Mouse (Mus musculus) myocyte (in vitro differentiated cells): Measurements from ENCODE around the gene Dnm2. TPM values are rescaled to one million over a fixed set of nuclear protein-coding genes. Genes with fewer than 3 reads are reported as not detected.
A peak's percentile ranks its signal among the peaks of the same experiment; 100 is the strongest.
"Not testable (repeated sequence)": the region's sequence is repeated elsewhere in the genome, so short reads cannot be mapped to it uniquely, and the experiment has no call there.

ENCODE experiments used
- H3K27me3 ChIP-seq: one replicate; pipeline ENCODE4 v1.6.1; 2011; ENCODE audit not compliant: control insufficient read depth, insufficient read depth, insufficient read length
- H3K36me3 ChIP-seq: one replicate; pipeline ENCODE4 v1.6.1; 2011; ENCODE audit not compliant: control insufficient read depth, insufficient read depth
- H3K4me2 ChIP-seq: one replicate; pipeline ENCODE4 v1.6.1; 2011; ENCODE audit warnings: low read depth, control low read depth
- H3K4me3 ChIP-seq: one replicate; pipeline ENCODE4 v1.5.1; 2011; ENCODE audit warnings: mild to moderate bottlenecking, control low read depth, moderate library complexity
- H3K79me2 ChIP-seq: one replicate; pipeline ENCODE4 v1.6.1; 2011; ENCODE audit not compliant: control insufficient read depth, insufficient read depth
- H3ac ChIP-seq: one replicate; pipeline ENCODE4 v1.6.1; 2011; ENCODE audit not compliant: control insufficient read depth, insufficient read length
- CEBPB ChIP-seq: IDR thresholded peaks from 2 replicates; pipeline ENCODE4 v1.6.1; 2011; ENCODE audit warnings: mild to moderate bottlenecking, moderate library complexity; ENCODE audit not compliant: poor library complexity, insufficient read depth, severe bottlenecking
- E2F4 ChIP-seq: IDR thresholded peaks from one replicate; pipeline ENCODE4 v1.6.1; 2011; ENCODE audit warnings: mild to moderate bottlenecking, control low read depth, moderate library complexity; ENCODE audit not compliant: insufficient read depth
- MAX ChIP-seq: IDR thresholded peaks from one replicate; pipeline ENCODE4 v1.6.1; 2011; ENCODE audit warnings: low read depth, mild to moderate bottlenecking, control low read depth
- MYOD1 ChIP-seq, 3 experiments: IDR thresholded peaks; one replicate each; pipeline ENCODE4 v1.6.1; 2011; ENCODE audit warnings: control low read depth in 2 of 3, low read depth in 2 of 3, mild to moderate bottlenecking in 2 of 3, moderate library complexity in 1 of 3; ENCODE audit not compliant: insufficient read length in 2 of 3, control insufficient read depth in 1 of 3
- MYOG ChIP-seq, 3 experiments: IDR thresholded peaks; one replicate each; pipeline ENCODE4 v1.6.1; 2011; ENCODE audit warnings: control low read depth in 2 of 3, low read depth in 2 of 3, mild to moderate bottlenecking in 2 of 3; ENCODE audit not compliant: insufficient read length in 2 of 3, control insufficient read depth in 1 of 3, insufficient read depth in 1 of 3
- POLR2A ChIP-seq: IDR thresholded peaks from one replicate; pipeline ENCODE4 v1.6.1; 2011; ENCODE audit warnings: low read depth, mild to moderate bottlenecking, control low read depth, moderate library complexity; ENCODE audit not compliant: insufficient read length
- POLR2AphosphoS2 ChIP-seq: IDR thresholded peaks from one replicate; pipeline ENCODE4 v1.6.1; 2011; ENCODE audit warnings: low read depth, control low read depth; ENCODE audit not compliant: insufficient read length
- REST ChIP-seq: IDR thresholded peaks from one replicate; pipeline ENCODE4 v1.6.1; 2011; ENCODE audit warnings: mild to moderate bottlenecking, control low read depth, moderate library complexity; ENCODE audit not compliant: insufficient read depth, insufficient read length
- SRF ChIP-seq: IDR thresholded peaks from one replicate; pipeline ENCODE4 v1.6.1; 2011; ENCODE audit warnings: low read depth; ENCODE audit not compliant: control insufficient read depth, insufficient read length
- TCF12 ChIP-seq: IDR thresholded peaks from one replicate; pipeline ENCODE4 v1.6.1; 2011; ENCODE audit warnings: mild to moderate bottlenecking, control low read depth; ENCODE audit not compliant: poor library complexity, insufficient read depth, severe bottlenecking
- TCF3 ChIP-seq: IDR thresholded peaks from one replicate; pipeline ENCODE4 v1.6.1; 2011; ENCODE audit warnings: low read depth, control low read depth; ENCODE audit not compliant: insufficient read length
- USF1 ChIP-seq: IDR thresholded peaks from one replicate; pipeline ENCODE4 v1.6.1; 2011; ENCODE audit warnings: low read depth, mild to moderate bottlenecking, control low read depth, moderate library complexity
- polyA plus RNA-seq: library from polyadenylated mRNA; unstranded; fragments of >200 nt; fragmentation: generic; extraction: Trizol; gene quantifications from one replicate; pipeline ENCODE4 v1.2.1, GENCODE M21; 2012; ENCODE audit warnings: missing spikeins

The Dnm2 gene
- polyA plus RNA-seq, 1 experiment = 157 TPM

DNA sequence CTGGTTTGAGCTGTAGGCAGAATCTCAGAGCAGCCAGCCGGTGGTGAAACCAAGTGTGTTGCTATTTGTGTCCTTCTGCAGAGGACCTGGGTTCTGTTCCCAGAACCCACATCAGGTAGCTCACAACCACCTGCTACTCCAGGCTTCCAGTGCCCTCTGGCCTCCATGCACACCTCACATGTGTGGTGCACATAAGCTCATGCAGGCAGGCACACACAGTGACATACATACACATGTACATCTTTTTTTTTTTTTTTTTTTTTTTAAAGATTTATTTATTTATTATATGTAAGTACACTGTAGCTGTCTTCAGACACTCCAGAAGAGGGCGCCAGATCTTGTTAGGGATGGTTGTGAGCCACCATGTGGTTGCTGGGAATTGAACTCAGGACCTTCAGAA, 63.5 kb downstream of the Dnm2 start:
- H3K27me3 ChIP-seq, H3K79me2 ChIP-seq, H3K4me3 ChIP-seq, H3ac ChIP-seq, H3K4me2 ChIP-seq: not testable (repeated sequence)
- peak; percentile 48 for TF ChIP-seq POLR2AphosphoS2
- peaks cover 16% of the 10 kb centered on the region for H3K36me3 ChIP-seq

DNA sequence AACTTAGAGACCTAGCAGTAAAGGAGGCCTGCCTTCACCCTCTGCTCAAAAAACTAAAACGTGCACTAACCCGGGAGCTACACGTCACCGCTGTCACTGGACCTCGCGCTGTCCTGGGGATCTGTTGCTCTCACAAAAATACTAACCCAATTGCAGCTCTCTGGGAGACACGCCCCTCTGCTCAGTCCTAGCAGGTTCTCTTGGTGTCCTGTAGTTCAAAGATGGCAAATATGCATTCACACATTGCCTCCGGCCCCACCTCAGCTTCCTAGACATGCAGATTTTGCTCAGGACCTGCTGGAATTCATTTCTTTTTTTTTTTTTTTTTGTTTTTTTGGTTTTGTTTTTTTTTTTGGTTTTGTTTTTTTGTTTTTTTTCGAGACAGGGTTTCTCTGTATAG, 66.0 kb downstream of the Dnm2 start:
- H3K4me3 ChIP-seq = no peak overlapping the region
- no peaks in the 10 kb centered on the region for H3K79me2 ChIP-seq
- no peak overlapping the region for H3ac ChIP-seq
- TF ChIP-seq SRF = no peak
- no peak for TF ChIP-seq REST
- TF ChIP-seq USF1 = no peak
- no peak for TF ChIP-seq POLR2AphosphoS2
- no peak for TF ChIP-seq CEBPB
- TF ChIP-seq TCF12 = no peak
- TF ChIP-seq POLR2A = no peak
- TF ChIP-seq MAX = no peak
- TF ChIP-seq MYOD1 (IDR thresholded peaks at IDR 0.05; ENCODE audit: control insufficient read depth in 1 of 3, insufficient read length in 2 of 3, low read depth in 2 of 3) = no peak
- no peak for TF ChIP-seq MYOG (IDR thresholded peaks at IDR 0.05; ENCODE audit: control insufficient read depth in 1 of 3, insufficient read depth in 1 of 3, insufficient read length in 2 of 3, low read depth in 2 of 3)
- no peak for TF ChIP-seq E2F4
- TF ChIP-seq TCF3 = no peak
- no peaks in the 10 kb centered on the region for H3K27me3 ChIP-seq
- H3K4me2 ChIP-seq = no peak overlapping the region
- H3K36me3 ChIP-seq = peaks cover 17% of the 10 kb centered on the region

DNA sequence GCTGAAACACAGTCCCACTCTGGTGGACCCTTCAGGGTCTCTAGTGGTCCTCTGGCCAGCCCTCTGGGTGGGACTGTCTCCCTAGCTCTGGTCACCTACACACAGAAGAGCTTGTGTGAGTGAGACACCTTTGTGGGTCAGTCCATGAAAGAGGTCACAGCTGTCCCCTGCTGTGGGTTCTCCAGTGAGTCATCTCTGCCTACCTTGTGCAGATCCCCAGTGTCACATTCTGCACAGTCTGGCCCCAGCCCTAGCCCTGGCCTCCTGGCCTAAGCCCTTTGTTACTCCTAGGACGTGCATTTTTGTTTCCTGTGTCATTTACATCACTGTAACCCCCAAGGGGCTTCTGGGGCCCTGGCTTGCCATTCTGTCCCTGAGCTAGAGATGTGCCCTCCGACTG, 69.2 kb downstream of the Dnm2 start:
- Histone ChIP-seq H3K4me2 (peak overlapping the region; percentile 20), H3K4me3 (no peak overlapping the region), H3K79me2 (no peaks in the 10 kb centered on the region), H3K27me3 (no peaks in the 10 kb centered on the region), H3K36me3 (peaks cover 9% of the 10 kb centered on the region), H3ac (no peak overlapping the region)
- TF ChIP-seq MYOD1 (IDR thresholded peaks at IDR 0.05; ENCODE audit: control insufficient read depth in 1 of 3, insufficient read length in 2 of 3, low read depth in 2 of 3) (peak in 1 of 3 experiments; percentile 69), CEBPB (no peak), MYOG (IDR thresholded peaks at IDR 0.05; ENCODE audit: control insufficient read depth in 1 of 3, insufficient read depth in 1 of 3, insufficient read length in 2 of 3, low read depth in 2 of 3) (peak in 1 of 3 experiments; percentile 50), E2F4 (no peak), MAX (no peak), TCF3 (no peak), TCF12 (no peak)

DNA sequence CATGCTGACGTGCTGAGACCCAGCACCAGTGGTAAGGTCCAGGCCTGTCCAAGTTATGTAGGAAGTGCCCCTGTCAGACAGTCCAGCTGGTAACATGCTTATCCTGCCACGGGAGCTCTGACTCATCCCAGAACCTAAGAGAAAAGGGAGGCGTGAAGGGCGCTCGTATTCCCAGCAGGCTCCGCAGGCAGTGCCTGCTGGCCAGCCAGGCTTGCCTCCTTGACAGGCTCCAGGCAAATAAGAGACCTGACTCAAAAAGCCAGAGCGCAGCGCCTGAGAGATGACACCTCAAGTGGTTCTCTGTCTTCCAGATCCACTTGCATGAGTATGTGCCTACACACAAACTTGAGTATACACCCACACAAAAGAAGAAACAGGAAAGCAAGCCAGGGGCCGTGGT, 70.0 kb downstream of the Dnm2 start:
- no peaks in the 10 kb centered on the region for H3K27me3 ChIP-seq
- no peak overlapping the region for H3ac ChIP-seq
- H3K4me2 ChIP-seq = peak overlapping the region; percentile 33
- TF ChIP-seq MAX = no peak
- peak in 2 of 3 experiments; percentile 8 to 23 for TF ChIP-seq MYOD1 (IDR thresholded peaks at IDR 0.05; ENCODE audit: control insufficient read depth in 1 of 3, insufficient read length in 2 of 3, low read depth in 2 of 3)
- no peak for TF ChIP-seq TCF3
- H3K79me2 ChIP-seq = no peaks in the 10 kb centered on the region
- no peak overlapping the region for H3K4me3 ChIP-seq
- H3K36me3 ChIP-seq = peaks cover 15% of the 10 kb centered on the region

DNA sequence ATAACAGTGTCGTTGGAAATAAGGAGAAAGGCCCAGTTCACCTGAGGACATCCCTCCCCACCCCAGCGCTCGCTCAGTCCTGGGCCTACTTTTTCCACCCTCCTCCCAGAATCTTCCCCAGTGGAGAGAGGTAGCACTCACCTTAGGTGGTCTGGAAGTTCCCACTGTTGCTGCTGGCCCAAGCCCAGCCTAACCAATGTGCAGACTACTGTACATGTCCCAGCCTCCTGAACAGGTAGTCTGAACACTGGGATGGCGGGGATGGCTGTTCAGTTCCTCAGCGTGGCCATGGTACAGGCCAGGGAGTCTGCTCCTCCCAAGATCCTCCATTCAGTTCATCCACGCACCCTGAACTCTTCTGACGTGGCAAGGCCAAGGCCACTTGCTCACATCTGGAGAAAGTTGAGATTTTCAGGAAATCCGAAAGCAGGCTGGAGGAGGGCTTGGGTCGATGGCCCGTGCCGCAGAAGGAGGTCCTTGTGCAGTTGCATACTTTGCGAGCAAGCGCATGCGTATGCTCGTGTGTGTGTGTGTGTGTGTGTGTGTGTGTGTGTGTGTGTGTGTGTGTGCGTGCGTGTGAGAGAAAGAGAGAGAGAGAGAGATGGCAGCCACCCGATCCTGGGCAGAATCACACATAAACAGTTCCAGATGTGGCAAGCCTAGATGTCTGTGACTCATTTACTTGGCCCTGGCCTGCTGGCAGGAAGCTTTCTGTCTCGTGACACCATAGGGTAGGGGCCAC, 71.8 kb downstream of the Dnm2 start:
- TF ChIP-seq TCF12 (peak; percentile 36), USF1 (peak; percentile 39), POLR2AphosphoS2 (peak; percentile 19), SRF (no peak), POLR2A (peak; percentile 22)
- no peaks in the 10 kb centered on the region for H3K79me2 ChIP-seq
- no peak overlapping the region for H3ac ChIP-seq
- H3K27me3 ChIP-seq = no peaks in the 10 kb centered on the region
- H3K4me2 ChIP-seq = peak overlapping the region; percentile 85
- peaks cover 18% of the 10 kb centered on the region for H3K36me3 ChIP-seq
- H3K4me3 ChIP-seq = no peak overlapping the region

DNA sequence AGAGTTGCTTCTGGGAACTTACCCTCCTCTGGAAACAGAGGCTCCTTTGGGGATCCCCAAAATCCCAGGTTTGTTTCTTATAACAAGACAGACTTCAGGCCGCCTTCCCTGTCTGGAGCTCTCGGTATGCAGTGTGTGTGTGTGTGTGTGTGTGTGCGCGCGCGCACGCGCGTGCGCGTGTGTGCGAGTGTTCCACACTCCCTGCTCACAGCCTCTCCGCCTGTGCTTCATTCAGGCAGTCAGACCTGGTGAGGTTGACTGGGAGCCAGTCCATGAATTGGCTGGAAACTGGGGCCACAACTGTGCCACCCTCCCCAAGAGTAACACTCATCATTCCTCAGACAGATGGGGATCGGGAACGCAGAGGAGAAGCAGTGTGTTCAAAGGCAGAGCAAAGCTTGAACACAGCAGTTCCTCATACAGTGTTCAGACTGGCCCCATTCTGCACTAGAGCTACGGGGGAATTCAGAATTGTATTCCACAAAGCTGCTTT, 72.4 kb downstream of the Dnm2 start:
- Histone ChIP-seq H3ac (no peak overlapping the region), H3K4me2 (peak overlapping the region; percentile 85), H3K79me2 (no peaks in the 10 kb centered on the region), H3K27me3 (no peaks in the 10 kb centered on the region), H3K4me3 (no peak overlapping the region), H3K36me3 (peaks cover 18% of the 10 kb centered on the region)
- TF ChIP-seq CEBPB (no peak), POLR2A (peak; percentile 26)
